Mouse (Mus musculus) embryonic facial prominence, embryonic 11.5 days (tissue): ENCODE results near the gene Slc22a13. TPM values are rescaled to one million over a fixed set of nuclear protein-coding genes. Genes with fewer than 3 reads are reported as not detected.

Source experiments
- ATAC-seq: fragments of 200-750 bp; cut with Nextera tagmentation; replicated peaks from 2 replicates; pipeline ENCODE4 v1.8.0; 2017; ENCODE audit warnings: low read depth; ENCODE audit not compliant: insufficient number of reproducible peaks, low FRiP score, low TSS enrichment
- DNase-seq: peaks from one replicate; pipeline ENCODE4 v3.0.0-alpha.2; 2015; ENCODE audit warnings: low spot score
- H3K27ac ChIP-seq: fragments of 300-500 bp; sonication (generic); replicated peaks from 2 replicates; pipeline ENCODE4 v1.5.1; 2014; ENCODE audit warnings: mild to moderate bottlenecking, low read depth, low read length, control low read depth
- H3K27me3 ChIP-seq: fragments of 300-500 bp; sonication (generic); 2 replicates; pipeline ENCODE4 v1.6.1; 2014; ENCODE audit warnings: mild to moderate bottlenecking, low read length, moderate library complexity, mixed read lengths; ENCODE audit not compliant: control insufficient read depth, insufficient read depth
- H3K36me3 ChIP-seq: fragments of 300-500 bp; sonication (generic); replicated peaks from 2 replicates; pipeline ENCODE4 v1.6.1; 2014; ENCODE audit warnings: low read depth, mild to moderate bottlenecking, low read length, moderate library complexity, mixed read lengths; ENCODE audit not compliant: control insufficient read depth, insufficient read depth
- H3K4me1 ChIP-seq: fragments of 300-500 bp; sonication (generic); 2 replicates; pipeline ENCODE4 v1.6.1; 2014; ENCODE audit warnings: low read length, mixed read lengths; ENCODE audit not compliant: control insufficient read depth, insufficient read depth
- H3K4me2 ChIP-seq: fragments of 300-500 bp; sonication (generic); 2 replicates; pipeline ENCODE4 v1.6.1; 2014; ENCODE audit warnings: low read depth, mild to moderate bottlenecking, control low read depth, low read length, moderate library complexity
- H3K4me3 ChIP-seq: fragments of 300-500 bp; sonication (generic); 2 replicates; pipeline ENCODE4 v1.5.1; 2014; ENCODE audit warnings: low read depth, low read length, control low read depth
- H3K9ac ChIP-seq: fragments of 300-500 bp; sonication (generic); replicated peaks from 2 replicates; pipeline ENCODE4 v1.6.1; 2014; ENCODE audit warnings: mild to moderate bottlenecking, control low read depth, low read length
- H3K9me3 ChIP-seq: fragments of 300-500 bp; sonication (generic); replicated peaks from 2 replicates; pipeline ENCODE4 v1.6.1; 2016; ENCODE audit warnings: mild to moderate bottlenecking, low read length, inconsistent platforms, mixed read lengths; ENCODE audit not compliant: control insufficient read depth
- WGBS: fragments of 180-500 bp; shearing (Covaris S2); extraction: QIAGEN DNeasy Blood & Tissue Kit; methylation state at CpG from one replicate; pipeline ENCODE4 v1.1.7; 2014; 5-methylcytosine and 5-hydroxymethylcytosine counted together
- polyA plus RNA-seq: library from polyadenylated mRNA; unstranded; fragments of >200 nt; fragmentation: Nextera tagmentation; extraction: Ambion mirVana; gene quantifications from 2 replicates; pipeline ENCODE4 v1.2.1, GENCODE M21; 2014

Gene Slc22a13
- polyA plus RNA-seq, 1 experiment from 2014 or later, result not detected

- no peak overlapping the region for H3K4me2 ChIP-seq
- ATAC-seq (no peak), DNase-seq (peak; percentile 45)
- no peaks in the 10 kb centered on the region for H3K36me3 ChIP-seq
- H3K9me3 ChIP-seq, result no peaks in the 10 kb centered on the region
- H3K4me1 ChIP-seq, result no peaks in the 10 kb centered on the region
- WGBS, result 69% methylated on average over 10 of the region's 10 CpGs
- H3K27ac ChIP-seq, result no peak overlapping the region
- H3K27me3 ChIP-seq, result no peaks in the 10 kb centered on the region
- no peak overlapping the region for H3K9ac ChIP-seq
- no peak overlapping the region for H3K4me3 ChIP-seq
These were observed 9.6 kb downstream of the Slc22a13 start for GRCm38 (mm10) chr9:119199151-119199861.

- Histone ChIP-seq H3K4me1 (no peaks in the 10 kb centered on the region), H3K4me2 (no peak overlapping the region), H3K27ac (no peak overlapping the region), H3K27me3 (no peaks in the 10 kb centered on the region), H3K36me3 (no peaks in the 10 kb centered on the region), H3K4me3 (no peak overlapping the region), H3K9me3 (no peaks in the 10 kb centered on the region), H3K9ac (no peak overlapping the region)
- peak; percentile 67 for DNase-seq
- 32% methylated on average over 11 of the region's 11 CpGs for WGBS
- ATAC-seq, result no peak
These were observed 16.5 kb downstream of the Slc22a13 start for GRCm38 (mm10) chr9:119192202-119192990.

DNA sequence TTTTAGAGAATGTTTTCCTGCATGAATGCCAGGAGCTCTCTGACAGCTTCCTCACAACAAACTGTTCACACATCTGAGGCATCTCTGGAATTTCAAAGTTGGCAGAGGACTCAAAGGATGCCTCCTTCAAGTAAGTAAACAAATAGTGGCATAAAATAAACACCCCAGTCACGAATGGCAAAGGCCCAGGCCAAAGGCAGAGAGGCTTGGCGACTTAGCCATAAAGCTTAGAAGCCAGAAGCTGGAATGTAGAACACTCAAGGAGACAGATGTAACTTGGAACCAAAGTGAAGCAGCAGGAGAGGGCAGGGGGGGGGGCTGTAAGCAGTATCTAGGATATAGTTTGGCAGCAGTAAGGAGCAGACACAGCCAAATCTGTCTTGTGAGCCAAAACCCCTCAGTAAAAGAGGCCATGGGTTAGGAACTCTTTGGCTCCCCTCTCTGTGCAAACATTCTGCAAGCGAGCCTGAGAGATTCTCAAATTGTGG lies 27.6 kb downstream of the Slc22a13 start:
- no peaks in the 10 kb centered on the region for H3K27me3 ChIP-seq
- H3K36me3 ChIP-seq, result no peaks in the 10 kb centered on the region
- no peak overlapping the region for H3K9ac ChIP-seq
- H3K4me3 ChIP-seq, result no peak overlapping the region
- 55% methylated on average over 3 of the region's 3 CpGs for WGBS
- ATAC-seq (no peak), DNase-seq (no peak)
- no peaks in the 10 kb centered on the region for H3K4me1 ChIP-seq
- H3K27ac ChIP-seq, result no peak overlapping the region
- no peak overlapping the region for H3K4me2 ChIP-seq
- no peaks in the 10 kb centered on the region for H3K9me3 ChIP-seq

DNA sequence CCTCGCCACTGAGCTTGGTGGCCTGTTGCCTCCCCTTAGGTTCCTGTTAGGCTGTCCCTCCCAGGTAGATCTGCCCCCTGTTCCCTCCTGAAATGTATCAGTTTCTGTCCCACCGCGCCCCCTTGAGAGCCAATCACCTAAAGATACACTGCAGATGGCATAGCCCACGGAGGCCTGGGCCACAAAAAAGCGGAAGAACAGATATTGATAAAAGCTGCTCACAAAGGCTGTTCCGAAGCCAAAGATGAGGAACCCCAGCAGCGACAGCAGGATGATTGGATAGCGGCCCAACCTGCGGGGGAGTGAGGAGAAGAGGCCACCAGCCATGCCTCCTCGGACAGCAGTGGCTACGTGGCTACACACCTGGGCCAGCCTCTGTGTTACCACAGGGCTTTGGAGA lies 29.6 kb downstream of the Slc22a13 start:
- 90% methylated on average over 11 of the region's 11 CpGs for WGBS
- no peak overlapping the region for H3K4me3 ChIP-seq
- H3K27ac ChIP-seq, result no peak overlapping the region
- DNase-seq (no peak), ATAC-seq (no peak)
- H3K9me3 ChIP-seq, result no peaks in the 10 kb centered on the region
- H3K4me2 ChIP-seq, result no peak overlapping the region
- no peaks in the 10 kb centered on the region for H3K27me3 ChIP-seq
- H3K4me1 ChIP-seq, result no peaks in the 10 kb centered on the region
- H3K36me3 ChIP-seq, result no peaks in the 10 kb centered on the region
- H3K9ac ChIP-seq, result no peak overlapping the region

DNA sequence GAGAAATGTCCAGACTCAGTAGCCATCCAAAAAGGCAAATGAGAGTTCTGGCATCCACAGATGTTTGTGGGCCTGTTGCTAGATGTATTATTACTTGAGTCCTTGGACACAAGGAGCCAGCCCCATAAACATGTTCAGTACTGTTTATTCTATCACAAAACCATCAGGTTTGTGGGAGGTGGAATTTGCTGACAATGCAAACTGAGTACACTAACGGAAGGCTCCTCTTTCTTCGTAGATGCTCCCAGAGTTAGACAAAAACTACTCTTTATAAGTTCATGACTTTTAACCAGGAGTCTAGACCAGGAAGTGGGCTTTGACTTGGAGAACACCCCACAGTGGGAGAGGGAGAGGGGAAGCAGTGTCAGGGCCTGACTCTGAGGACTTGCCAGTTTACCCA lies 41.3 kb downstream of the Slc22a13 start:
- H3K27ac ChIP-seq, result no peak overlapping the region
- H3K4me2 ChIP-seq, result no peak overlapping the region
- no peaks in the 10 kb centered on the region for H3K36me3 ChIP-seq
- ATAC-seq, result no peak
- WGBS, result 97% methylated on average over 2 of the region's 2 CpGs
- H3K27me3 ChIP-seq, result no peaks in the 10 kb centered on the region
- no peak for DNase-seq
- H3K9me3 ChIP-seq, result no peaks in the 10 kb centered on the region
- H3K4me1 ChIP-seq, result no peaks in the 10 kb centered on the region
- H3K4me3 ChIP-seq, result no peak overlapping the region
- no peak overlapping the region for H3K9ac ChIP-seq

DNA sequence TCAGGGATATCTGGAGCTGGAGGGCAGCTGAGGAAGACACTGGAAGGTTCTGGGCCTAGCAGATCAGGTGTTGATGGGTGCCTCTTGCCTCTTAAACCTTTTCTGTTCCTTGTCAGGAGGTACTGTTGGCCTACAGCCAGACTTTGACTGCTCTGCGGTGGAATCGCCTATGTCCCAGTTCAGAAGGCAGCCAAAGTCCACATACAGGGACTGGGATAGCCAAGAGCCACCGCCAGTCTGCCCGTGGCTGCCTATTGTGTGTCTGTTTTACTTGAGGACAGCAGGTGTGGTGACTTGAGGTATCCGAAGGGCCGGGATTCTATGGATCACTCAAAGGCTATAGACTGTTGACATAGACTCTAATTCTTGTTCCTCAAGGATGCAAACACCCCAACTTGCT lies 43.4 kb downstream of the Slc22a13 start:
- Histone ChIP-seq H3K4me2 (no peak overlapping the region), H3K36me3 (no peaks in the 10 kb centered on the region), H3K27ac (no peak overlapping the region), H3K4me1 (no peaks in the 10 kb centered on the region), H3K9me3 (no peaks in the 10 kb centered on the region), H3K27me3 (no peaks in the 10 kb centered on the region), H3K9ac (no peak overlapping the region), H3K4me3 (no peak overlapping the region)
- ATAC-seq (no peak), DNase-seq (no peak)
- WGBS, result 93% methylated on average over 6 of the region's 6 CpGs

GRCm38 (mm10) chr9:119164743-119165142 lies 44.2 kb downstream of the Slc22a13 start:
- no peak for DNase-seq
- WGBS, result 77% methylated on average over 7 of the region's 7 CpGs

GRCm38 (mm10) chr9:119160689-119161088 lies 48.2 kb downstream of the Slc22a13 start:
- Histone ChIP-seq H3K9me3 (no peaks in the 10 kb centered on the region), H3K4me2 (no peak overlapping the region), H3K4me3 (no peak overlapping the region), H3K36me3 (no peaks in the 10 kb centered on the region), H3K27ac (no peak overlapping the region), H3K9ac (no peak overlapping the region), H3K27me3 (peaks cover 3% of the 10 kb centered on the region; the same call in 1 of the 2 replicates), H3K4me1 (no peaks in the 10 kb centered on the region)
- ATAC-seq, result no peak
- 83% methylated on average over 3 of the region's 3 CpGs for WGBS
- no peak for DNase-seq

More at GRCm38 (mm10) chr9:119164743-119165142, 44.2 kb downstream of the Slc22a13 start:
- ATAC-seq, result no peak
- Histone ChIP-seq H3K4me2 (no peak overlapping the region), H3K9me3 (no peaks in the 10 kb centered on the region), H3K4me1 (no peaks in the 10 kb centered on the region), H3K9ac (no peak overlapping the region), H3K27me3 (no peaks in the 10 kb centered on the region), H3K27ac (no peak overlapping the region), H3K36me3 (no peaks in the 10 kb centered on the region), H3K4me3 (no peak overlapping the region)
